Mouse (Mus musculus) hindbrain, postnatal 0 days (tissue): ENCODE measurements at regions not wholly inside any gene's neighbourhood (a gene's known extent, or its start where the extent isn't known, plus 50 kb on each side); places are given as distances from the start of the nearest gene placed in this dataset.
A peak's percentile ranks its signal among the peaks of the same experiment; 100 is the strongest.
"Not testable (repeated sequence)": the region's sequence is repeated elsewhere in the genome, so short reads cannot be mapped to it uniquely, and the experiment has no call there.

ENCODE experiments used
- ATAC-seq: fragments of 200-750 bp; cut with Nextera tagmentation; 2 replicates; pipeline ENCODE4 v1.8.0; 2017; ENCODE audit warnings: mild to moderate bottlenecking, moderate TSS enrichment, moderate library complexity
- DNase-seq: peaks from one replicate; pipeline ENCODE4 v3.0.0-alpha.2; 2015; ENCODE audit warnings: low spot score
- H3K27ac ChIP-seq: fragments of 300-500 bp; sonication (generic); 2 replicates; pipeline ENCODE4 v1.5.1; 2014; ENCODE audit warnings: mild to moderate bottlenecking
- H3K27me3 ChIP-seq: fragments of 300-500 bp; sonication (generic); 2 replicates; pipeline ENCODE4 v1.6.1; 2014; ENCODE audit warnings: low read length, mixed read lengths; ENCODE audit not compliant: insufficient read depth
- H3K36me3 ChIP-seq: fragments of 300-500 bp; sonication (generic); 2 replicates; pipeline ENCODE4 v1.6.1; 2014; ENCODE audit warnings: low read length, mixed read lengths; ENCODE audit not compliant: insufficient read depth
- H3K4me1 ChIP-seq: fragments of 300-500 bp; sonication (generic); 2 replicates; pipeline ENCODE4 v1.6.1; 2014; ENCODE audit warnings: antibody characterized with exemption, low read length, mixed read lengths; ENCODE audit not compliant: insufficient read depth
- H3K4me2 ChIP-seq: fragments of 300-500 bp; sonication (generic); 2 replicates; pipeline ENCODE4 v1.6.1; 2014; ENCODE audit warnings: low read depth, mild to moderate bottlenecking, low read length, moderate library complexity, mixed read lengths
- H3K4me3 ChIP-seq: fragments of 300-500 bp; sonication (generic); 2 replicates; pipeline ENCODE4 v1.5.1; 2014; ENCODE audit warnings: low read length
- H3K9ac ChIP-seq: fragments of 300-500 bp; sonication (generic); replicated peaks from 2 replicates; pipeline ENCODE4 v1.6.1; 2014; ENCODE audit warnings: mild to moderate bottlenecking, low read length, moderate library complexity, mixed read lengths
- H3K9me3 ChIP-seq: fragments of 300-500 bp; sonication (generic); 2 replicates; pipeline ENCODE4 v1.6.1; 2016; ENCODE audit warnings: low read length, mixed read lengths
- CTCF ChIP-seq: IDR thresholded peaks from 2 replicates; pipeline ENCODE4 v1.5.1; 2016; ENCODE audit warnings: antibody characterized with exemption, control low read depth, low read depth
- WGBS: fragments of 180-500 bp; shearing (Covaris S2); extraction: QIAGEN DNeasy Blood & Tissue Kit; methylation state at CpG from one replicate; pipeline ENCODE4 v1.1.7; 2014; 5-methylcytosine and 5-hydroxymethylcytosine counted together

GRCm38 (mm10) chr3:111402135-111402534, 1151.3 kb upstream of the Prmt6 start:
- Histone ChIP-seq H3K4me3 (no peak overlapping the region), H3K4me2 (no peak overlapping the region), H3K27me3 (no peaks in the 10 kb centered on the region), H3K4me1 (no peaks in the 10 kb centered on the region), H3K27ac (no peak overlapping the region), H3K9ac (no peak overlapping the region), H3K36me3 (no peaks in the 10 kb centered on the region), H3K9me3 (no peaks in the 10 kb centered on the region)
- DNase-seq (no peak), ATAC-seq (no peak)
- no peak for TF ChIP-seq CTCF
- 36% methylated on average over 3 of the region's 3 CpGs for WGBS

GRCm38 (mm10) chr3:111393127-111393526, 1142.3 kb upstream of the Prmt6 start:
- no peaks in the 10 kb centered on the region for H3K4me1 ChIP-seq
- H3K27ac ChIP-seq = no peak overlapping the region
- peak; percentile 86 for ATAC-seq
- H3K4me3 ChIP-seq = no peak overlapping the region
- H3K27me3 ChIP-seq = no peaks in the 10 kb centered on the region
- H3K36me3 ChIP-seq = no peaks in the 10 kb centered on the region
- TF ChIP-seq CTCF = no peak
- H3K4me2 ChIP-seq = no peak overlapping the region
- H3K9ac ChIP-seq = no peak overlapping the region
- peak; percentile 53 for DNase-seq
- H3K9me3 ChIP-seq = no peaks in the 10 kb centered on the region

- H3K4me1 ChIP-seq = not testable (repeated sequence)
These were observed 1141.9 kb upstream of the Prmt6 start for GRCm38 (mm10) chr3:111392713-111393112.

GRCm38 (mm10) chr3:111386745-111387144, 1135.9 kb upstream of the Prmt6 start:
- Histone ChIP-seq H3K36me3 (no peaks in the 10 kb centered on the region), H3K9ac (no peak overlapping the region), H3K27ac (no peak overlapping the region), H3K27me3 (no peaks in the 10 kb centered on the region), H3K4me3 (no peak overlapping the region), H3K9me3 (no peaks in the 10 kb centered on the region), H3K4me2 (no peak overlapping the region), H3K4me1 (no peaks in the 10 kb centered on the region)
- 71% methylated on average over 1 of the region's 1 CpGs for WGBS
- DNase-seq (no peak), ATAC-seq (no peak)
- TF ChIP-seq CTCF = no peak

More at GRCm38 (mm10) chr3:111392713-111393112, 1141.9 kb upstream of the Prmt6 start:
- not testable (repeated sequence) for H3K27ac ChIP-seq, H3K27me3 ChIP-seq, DNase-seq, H3K36me3 ChIP-seq, ATAC-seq, H3K9me3 ChIP-seq, H3K4me2 ChIP-seq, H3K9ac ChIP-seq, H3K4me3 ChIP-seq
- WGBS = 41% methylated on average over 1 of the region's 1 CpGs

GRCm38 (mm10) chr3:111386334-111386733, 1135.5 kb upstream of the Prmt6 start:
- Histone ChIP-seq H3K9me3 (no peaks in the 10 kb centered on the region), H3K27ac (no peak overlapping the region), H3K36me3 (no peaks in the 10 kb centered on the region), H3K9ac (no peak overlapping the region), H3K4me3 (no peak overlapping the region), H3K4me2 (no peak overlapping the region), H3K4me1 (no peaks in the 10 kb centered on the region), H3K27me3 (no peaks in the 10 kb centered on the region)
- TF ChIP-seq CTCF = no peak
- ATAC-seq (no peak), DNase-seq (peak; percentile 4)

- no peak for TF ChIP-seq CTCF
- ATAC-seq (0 out of 2 replicates have a peak, but pooled peaks have one; percentile 47), DNase-seq (no peak)
- Histone ChIP-seq H3K9ac (no peak overlapping the region), H3K36me3 (no peaks in the 10 kb centered on the region), H3K4me2 (no peak overlapping the region), H3K9me3 (no peaks in the 10 kb centered on the region), H3K4me1 (no peaks in the 10 kb centered on the region), H3K27ac (no peak overlapping the region), H3K4me3 (no peak overlapping the region), H3K27me3 (no peaks in the 10 kb centered on the region)
- 94% methylated on average over 7 of the region's 7 CpGs for WGBS
These were observed 1134.8 kb upstream of the Prmt6 start for GRCm38 (mm10) chr3:111385627-111386026.

GRCm38 (mm10) chr3:111371259-111371658, 1120.5 kb upstream of the Prmt6 start:
- Histone ChIP-seq H3K9me3 (no peaks in the 10 kb centered on the region), H3K4me1 (no peaks in the 10 kb centered on the region), H3K36me3 (no peaks in the 10 kb centered on the region), H3K9ac (no peak overlapping the region), H3K27ac (no peak overlapping the region), H3K4me3 (no peak overlapping the region), H3K27me3 (no peaks in the 10 kb centered on the region), H3K4me2 (no peak overlapping the region)
- WGBS = 84% methylated on average over 1 of the region's 1 CpGs
- no peak for TF ChIP-seq CTCF
- no peak for ATAC-seq
- no peak for DNase-seq

- no peaks in the 10 kb centered on the region for H3K36me3 ChIP-seq
- H3K4me2 ChIP-seq = no peak overlapping the region
- TF ChIP-seq CTCF = peak; percentile 30
- ATAC-seq = no peak
- DNase-seq = peak; percentile 30
- no peaks in the 10 kb centered on the region for H3K9me3 ChIP-seq
- 27% methylated on average over 2 of the region's 2 CpGs for WGBS
- no peak overlapping the region for H3K27ac ChIP-seq
- H3K9ac ChIP-seq = no peak overlapping the region
- H3K27me3 ChIP-seq = no peaks in the 10 kb centered on the region
- no peak overlapping the region for H3K4me3 ChIP-seq
- H3K4me1 ChIP-seq = no peaks in the 10 kb centered on the region
These were observed 1087.4 kb upstream of the Prmt6 start for GRCm38 (mm10) chr3:111338247-111338646.
